Mouse (Mus musculus) monocyte, adult 5-6 weeks (primary cell): ENCODE results near the gene Lrrc39. TPM values are rescaled to one million over a fixed set of nuclear protein-coding genes. Genes with fewer than 3 reads are reported as not detected.
"Not testable (repeated sequence)": the region's sequence is repeated elsewhere in the genome, so short reads cannot be mapped to it uniquely, and the experiment has no call there.

Experiments
- ATAC-seq: fragments of 153-309, 156-312 bp; replicated peaks from 2 replicates; pipeline ENCODE4 v1.8.0; 2017; ENCODE audit warnings: mild to moderate bottlenecking; ENCODE audit not compliant: low TSS enrichment, insufficient number of reproducible peaks, severe bottlenecking, poor library complexity, low FRiP score
- total RNA-seq: library from RNA; stranded (forward); fragments of 200-1000, 200-491, 200-594 nt; gene quantifications from 3 replicates; pipeline ENCODE4 v1.2.3, GENCODE M21; 2017

The Lrrc39 gene
- total RNA-seq = 1.6 TPM in 1 of 3 replicates, not detected in the others

DNA sequence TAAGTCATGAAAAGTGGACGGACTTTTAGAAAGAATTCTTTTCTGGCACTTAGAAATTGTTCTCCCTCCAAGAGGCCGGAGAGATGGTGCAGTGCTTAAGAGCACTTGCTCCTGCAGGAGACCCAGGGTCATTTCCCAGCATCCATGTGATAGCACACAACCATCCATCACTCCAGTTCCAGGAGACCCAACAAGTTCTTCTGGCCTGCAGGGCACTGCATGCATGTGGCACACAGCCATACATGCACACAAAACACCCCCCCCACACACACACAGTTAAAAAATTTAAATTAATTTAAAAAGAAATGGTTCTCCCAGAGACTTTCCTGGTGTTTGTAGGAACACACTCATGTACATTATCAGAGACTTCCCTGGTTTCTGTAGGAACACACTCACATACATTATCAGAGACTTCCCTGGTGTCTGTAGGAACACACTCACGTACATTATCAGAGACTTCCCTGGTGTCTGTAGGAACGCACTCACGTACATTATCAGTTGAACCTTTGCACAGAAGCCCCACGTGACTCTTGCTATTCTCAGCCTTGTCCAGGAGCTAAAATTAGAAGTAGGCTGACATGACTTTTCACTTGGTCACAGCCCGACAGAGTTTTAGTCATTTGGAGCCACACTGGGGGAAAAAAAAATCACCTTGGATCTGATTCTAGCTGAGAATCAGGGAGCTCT lies at the start of gene Lrrc39:
Gene Lrrc39, plus strand, starts transcription at position 566 of the 687 bp plus-strand sequence.
- ATAC-seq = no peak

DNA sequence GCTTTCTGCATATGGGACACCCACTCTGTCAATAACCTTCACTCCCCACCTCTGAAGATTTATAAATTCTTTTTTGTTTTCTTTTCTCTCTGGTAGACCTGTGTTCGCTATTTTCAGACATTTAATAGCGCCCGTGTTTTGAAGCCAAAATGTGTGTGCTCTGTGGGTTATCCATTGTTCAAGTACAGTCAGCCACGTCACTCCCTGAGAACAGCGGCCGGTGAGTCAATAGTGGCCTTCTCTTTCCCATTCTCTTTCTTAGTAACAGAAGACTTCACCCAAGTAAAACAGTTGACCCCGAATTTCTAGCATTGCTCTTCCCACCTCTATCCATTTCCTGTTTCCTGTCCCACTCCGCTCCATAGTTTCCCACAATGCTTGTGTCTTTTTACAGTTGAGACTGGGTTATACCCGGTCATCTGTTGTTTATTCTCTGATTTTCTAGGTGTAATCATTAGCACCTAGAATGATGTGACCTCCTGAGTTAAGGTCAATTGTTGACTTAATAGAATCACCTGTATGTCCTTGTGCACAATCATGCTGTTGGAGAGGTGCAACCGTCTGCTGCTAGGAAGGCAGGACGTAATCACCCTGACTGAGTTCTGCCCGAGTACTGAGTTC lies 42.5 kb upstream of the Lrrc39 start:
- no peak for ATAC-seq

DNA sequence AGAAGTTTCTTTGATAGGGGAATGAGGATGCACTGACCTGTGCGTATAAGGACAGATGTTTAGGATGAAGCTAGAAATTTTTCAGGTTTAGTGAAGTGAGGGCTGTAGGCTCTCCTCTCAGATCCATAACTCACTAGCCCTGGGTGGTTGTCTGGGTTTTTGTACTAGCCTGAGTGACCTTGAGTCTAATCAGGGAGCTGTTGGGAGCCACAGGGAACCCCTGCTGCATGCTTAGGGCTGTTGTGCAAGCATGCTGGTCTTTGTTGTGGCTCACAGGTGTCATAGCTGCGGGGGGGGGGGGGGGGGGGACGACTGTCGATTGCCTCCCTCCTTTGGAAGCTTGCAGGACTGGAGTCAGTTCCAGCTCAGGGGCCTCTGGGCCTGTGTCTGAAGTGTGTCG lies 33.0 kb upstream of the Lrrc39 start:
- ATAC-seq = no peak

DNA sequence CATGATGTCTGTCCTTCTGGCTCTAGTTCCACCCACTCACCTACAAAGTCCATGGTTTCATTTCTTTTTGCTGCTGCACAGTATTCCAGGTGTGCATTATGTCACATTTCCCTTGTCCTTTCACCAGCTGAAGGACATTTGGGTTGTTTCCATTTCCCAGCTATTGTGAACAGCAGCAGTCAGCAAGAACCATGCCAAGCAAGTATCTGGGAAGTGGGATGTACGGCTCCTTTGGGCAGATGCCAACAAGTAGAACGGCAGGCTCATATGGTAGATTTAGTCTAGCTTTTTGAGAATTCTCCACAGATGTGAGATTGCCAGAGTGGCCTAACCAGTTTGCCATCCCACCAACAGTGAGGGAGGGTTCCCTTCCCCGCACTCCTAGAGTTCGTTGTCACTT lies 31.9 kb upstream of the Lrrc39 start:
- no peak for ATAC-seq

DNA sequence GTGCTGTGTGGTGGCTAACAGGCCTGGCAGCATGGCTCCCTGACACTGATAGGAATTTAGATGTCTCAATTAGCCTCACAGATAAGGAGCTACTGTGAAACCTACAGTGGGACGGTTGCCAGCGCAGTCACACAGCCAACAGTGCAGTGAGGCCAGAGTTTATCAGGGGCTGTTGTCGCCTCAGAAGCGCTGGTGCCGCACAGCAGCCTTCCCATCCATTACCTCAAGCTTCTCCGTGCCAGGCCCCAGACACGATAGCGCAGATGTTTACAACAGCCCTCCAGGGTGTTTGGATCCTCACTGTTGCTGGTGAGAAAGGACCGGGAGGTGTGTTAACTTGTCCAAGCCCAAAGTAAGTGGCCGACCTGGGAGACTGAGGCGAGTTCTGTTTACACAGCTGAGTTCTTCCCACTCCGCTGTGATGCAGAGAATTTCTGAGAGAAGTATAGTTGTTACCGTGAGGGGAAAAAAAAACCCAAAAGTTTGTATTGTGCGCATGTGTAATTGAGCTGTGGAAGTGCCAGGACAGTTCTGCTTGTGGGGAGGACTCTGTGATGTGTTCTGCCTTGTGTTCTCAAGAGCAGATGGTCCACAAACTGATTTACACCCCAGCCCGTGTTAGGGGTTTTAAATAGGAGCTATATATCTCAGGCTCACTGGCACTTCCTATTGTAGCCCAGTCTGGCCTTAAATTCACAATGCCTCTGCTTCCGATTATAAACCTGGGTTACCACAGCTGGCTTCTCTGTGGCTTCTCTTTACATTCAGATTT lies 26.2 kb upstream of the Lrrc39 start:
- no peak for ATAC-seq

DNA sequence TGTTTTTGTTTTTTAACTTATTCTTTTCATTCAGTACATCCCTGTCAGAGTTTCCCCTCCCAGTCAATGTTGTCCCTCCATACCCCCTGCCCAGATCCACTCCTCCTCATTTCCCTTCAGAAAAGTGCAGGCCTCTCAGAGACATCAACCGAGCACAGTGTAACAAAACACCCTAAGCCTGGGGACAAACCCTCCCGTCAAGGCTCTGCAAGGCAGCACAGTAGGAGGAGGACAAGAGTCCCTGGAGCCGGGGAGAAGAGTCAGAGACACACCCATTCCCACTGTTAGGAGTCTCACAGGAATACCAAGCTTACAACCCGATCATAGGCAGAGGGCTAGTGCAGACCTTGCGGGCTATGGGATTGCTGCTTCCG lies 25.6 kb upstream of the Lrrc39 start:
- no peak for ATAC-seq

DNA sequence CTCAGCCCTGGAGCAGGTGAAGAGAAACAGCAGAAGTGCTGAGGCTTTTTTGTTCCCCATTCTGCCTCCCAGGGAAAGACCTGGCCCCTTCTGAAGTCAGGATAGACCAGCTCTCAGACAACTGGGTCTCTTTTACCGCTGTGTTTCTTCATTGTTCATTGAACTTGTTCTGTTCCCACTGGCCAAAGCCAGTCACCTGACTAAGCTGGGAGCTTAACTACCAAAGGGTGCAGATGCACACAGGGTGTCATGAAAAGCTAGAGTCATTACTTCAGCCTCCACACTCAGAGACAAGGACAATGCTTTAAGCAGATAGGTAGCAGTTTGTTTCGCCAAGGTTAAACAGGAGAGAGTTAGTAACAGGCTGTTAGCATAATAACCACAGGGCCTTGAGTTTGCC lies 20.7 kb upstream of the Lrrc39 start:
- ATAC-seq = no peak

DNA sequence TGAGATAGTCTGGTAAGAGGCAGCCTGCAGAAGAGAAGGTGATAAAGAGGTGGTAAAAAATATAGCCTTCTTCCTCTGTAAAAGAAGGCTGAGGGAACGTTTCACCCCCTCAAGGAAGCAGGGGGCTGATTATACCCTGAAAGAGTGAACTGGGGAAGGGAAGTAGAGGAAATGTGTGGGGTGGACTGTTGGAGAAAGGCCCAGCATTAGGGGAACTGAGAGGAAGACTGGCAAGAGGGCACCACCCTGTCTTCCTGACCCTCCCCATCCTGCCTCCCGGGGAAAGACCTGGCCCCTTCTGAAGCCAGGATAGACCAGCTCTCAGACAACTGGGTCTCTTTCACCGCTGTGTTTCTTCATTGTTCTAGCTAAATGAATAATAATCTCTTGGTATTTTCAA lies 20.2 kb upstream of the Lrrc39 start:
- no peak for ATAC-seq

DNA sequence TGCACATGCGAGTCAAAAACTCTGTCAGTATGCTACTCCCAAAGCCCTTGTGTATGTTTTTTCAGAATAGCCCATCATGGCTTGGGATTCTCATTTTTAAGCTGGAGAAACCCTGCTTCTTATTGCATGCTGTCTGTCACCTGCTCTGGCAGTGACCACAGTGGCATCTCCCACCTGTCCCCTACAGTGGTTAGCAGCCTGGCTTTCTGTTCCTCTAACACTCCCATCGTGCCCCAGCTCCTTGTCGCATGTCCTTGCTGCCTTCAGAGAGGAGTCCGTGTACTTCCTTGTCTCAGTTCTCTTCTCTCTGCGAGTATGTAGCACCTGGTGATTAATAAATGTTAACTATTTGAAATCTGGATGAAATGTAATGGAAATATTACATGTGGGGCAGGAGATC lies 15.3 kb upstream of the Lrrc39 start:
- ATAC-seq = no peak

DNA sequence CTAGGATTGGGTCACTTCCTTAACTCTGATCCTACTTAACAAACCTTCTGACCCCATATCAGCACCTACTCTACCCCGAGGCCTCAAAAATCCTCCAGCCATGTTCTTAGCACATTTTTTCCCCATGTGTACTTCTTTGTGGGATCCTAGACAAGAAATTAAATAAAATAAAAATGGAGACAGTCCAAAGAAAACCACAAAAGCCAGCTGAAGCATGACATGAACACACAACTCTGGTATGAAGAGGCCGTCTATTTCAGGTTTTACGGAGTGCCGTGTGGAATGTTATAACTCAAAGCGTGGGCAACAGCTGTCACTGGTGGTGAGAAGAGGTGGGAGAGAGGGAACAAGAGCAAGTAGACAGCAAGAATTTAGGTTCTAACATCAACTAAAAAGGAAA lies 11.4 kb upstream of the Lrrc39 start:
- ATAC-seq = no peak

DNA sequence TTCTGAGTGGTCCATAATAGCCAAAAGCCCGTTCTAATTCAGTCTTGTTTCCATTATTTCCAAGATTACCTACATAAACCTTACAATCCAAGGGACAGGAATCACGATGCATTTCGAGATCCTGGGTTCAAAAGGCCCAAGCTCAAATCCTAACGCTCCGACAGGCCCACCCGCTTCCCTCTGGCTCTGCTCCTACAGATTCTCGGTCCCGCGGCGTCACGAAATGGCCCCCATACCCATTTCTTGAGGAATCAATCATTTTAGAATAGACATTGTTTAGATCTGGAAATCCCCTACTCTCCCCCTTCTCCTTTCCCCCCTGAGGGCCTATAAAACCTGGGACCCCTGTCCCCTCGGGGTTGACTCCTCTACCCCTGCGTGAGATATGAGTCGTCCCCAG lies 1.5 kb upstream of the Lrrc39 start:
- not testable (repeated sequence) for ATAC-seq

DNA sequence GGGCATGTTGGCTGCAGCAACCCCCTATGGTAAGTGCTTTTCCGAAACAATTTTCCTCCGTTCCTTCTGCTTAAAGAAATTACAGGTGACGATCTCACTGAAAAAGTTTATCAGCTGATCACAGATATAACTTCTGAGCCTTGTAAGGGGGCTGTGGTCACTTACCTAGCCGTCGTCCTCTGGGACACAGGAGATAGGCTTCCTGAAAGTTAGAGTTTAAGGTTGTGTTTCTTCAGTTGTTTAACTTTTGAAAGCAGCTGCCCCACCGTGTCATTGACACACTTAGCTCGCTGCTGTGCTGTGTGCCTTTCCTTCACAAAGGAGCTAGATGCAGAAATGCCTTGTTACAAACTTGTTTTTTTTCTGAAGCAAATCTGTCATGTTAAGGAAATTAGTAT lies 321 bp downstream of the Lrrc39 start:
- no peak for ATAC-seq

DNA sequence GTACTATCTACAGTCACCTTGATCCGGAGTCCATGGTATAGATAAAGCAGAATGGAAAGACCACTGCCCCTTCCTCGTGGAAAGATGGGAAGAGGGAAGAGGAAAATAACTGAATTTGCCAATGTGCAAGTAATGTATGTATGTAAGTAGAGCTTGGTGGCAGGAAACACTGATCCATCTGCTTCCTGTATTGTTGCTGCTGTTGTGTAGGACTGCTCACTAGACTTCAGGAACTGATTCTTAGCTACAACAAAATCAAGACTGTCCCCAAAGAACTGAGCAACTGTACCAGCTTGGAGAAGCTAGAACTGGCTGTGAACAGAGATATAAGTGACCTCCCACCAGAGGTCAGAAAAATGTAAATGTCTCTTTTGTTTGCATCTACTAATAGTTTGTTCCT lies 7.9 kb downstream of the Lrrc39 start:
- ATAC-seq = no peak

DNA sequence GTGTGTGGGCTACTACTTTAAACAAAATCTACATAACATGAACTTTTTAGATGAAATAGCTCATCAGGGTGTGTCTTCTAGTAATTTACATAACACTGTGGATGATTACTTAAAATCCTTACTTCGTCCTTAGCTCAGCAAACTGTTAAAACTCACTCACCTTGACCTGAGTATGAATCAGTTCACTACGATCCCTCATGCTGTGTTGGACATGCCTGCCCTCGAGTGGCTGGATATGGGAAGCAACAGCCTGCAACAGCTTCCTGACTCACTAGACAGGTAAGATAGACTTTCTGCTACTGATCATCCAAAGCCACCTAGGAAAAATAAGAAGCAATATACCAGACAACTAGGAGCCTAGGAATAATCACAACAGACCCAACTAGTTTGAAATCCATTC lies 14.5 kb downstream of the Lrrc39 start:
- no peak for ATAC-seq

DNA sequence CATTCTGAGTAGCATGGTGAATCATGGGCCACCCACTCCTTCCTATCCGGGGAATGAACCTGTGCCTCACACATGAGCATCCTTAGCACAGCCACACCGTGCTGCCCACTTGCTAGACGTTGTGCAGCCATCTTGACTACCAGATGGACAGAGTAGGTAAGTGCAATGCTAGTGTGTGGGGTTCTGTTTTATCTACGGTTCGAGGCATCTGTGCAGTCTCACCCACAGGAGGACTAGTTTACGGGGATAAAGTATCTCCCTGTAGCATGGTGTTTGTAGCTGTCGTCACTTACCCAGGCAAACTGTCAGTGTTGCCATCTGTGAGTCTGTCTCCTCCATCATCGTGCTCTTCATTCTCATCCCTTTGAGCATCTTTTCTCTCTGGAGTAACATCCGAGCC lies 19.4 kb downstream of the Lrrc39 start:
- ATAC-seq = no peak

DNA sequence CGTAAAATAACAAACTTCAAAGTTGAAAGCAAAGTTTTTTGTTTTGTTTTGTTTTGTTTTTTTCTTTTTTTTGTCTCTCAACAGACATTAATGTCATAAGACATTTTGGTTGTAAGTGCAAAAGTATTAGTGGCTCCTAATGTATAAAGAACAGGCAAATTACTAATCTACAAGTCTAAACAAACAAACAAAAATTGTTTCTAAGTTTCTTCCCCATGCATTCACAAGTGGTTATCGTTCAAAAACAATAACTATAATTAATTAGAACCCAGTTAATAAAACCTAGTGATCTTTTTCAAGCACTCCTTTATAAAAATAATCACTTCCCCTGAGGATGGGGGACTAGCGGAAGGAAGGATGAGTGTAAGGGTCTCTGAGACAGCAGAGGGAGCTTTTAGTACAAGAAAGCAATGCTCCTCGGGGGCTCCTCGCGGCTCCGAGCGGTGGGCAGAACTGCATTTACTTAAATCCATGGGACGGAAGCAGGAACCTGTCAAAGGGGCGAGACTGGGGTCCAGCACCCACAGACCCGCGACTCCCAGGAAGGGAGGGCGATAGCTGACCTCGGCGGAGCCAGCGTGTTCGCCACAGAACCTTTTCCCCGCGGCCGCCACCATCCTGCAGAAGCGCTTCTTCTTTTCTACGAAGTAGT lies 31.4 kb downstream of the Lrrc39 start:
- no peak for ATAC-seq

DNA sequence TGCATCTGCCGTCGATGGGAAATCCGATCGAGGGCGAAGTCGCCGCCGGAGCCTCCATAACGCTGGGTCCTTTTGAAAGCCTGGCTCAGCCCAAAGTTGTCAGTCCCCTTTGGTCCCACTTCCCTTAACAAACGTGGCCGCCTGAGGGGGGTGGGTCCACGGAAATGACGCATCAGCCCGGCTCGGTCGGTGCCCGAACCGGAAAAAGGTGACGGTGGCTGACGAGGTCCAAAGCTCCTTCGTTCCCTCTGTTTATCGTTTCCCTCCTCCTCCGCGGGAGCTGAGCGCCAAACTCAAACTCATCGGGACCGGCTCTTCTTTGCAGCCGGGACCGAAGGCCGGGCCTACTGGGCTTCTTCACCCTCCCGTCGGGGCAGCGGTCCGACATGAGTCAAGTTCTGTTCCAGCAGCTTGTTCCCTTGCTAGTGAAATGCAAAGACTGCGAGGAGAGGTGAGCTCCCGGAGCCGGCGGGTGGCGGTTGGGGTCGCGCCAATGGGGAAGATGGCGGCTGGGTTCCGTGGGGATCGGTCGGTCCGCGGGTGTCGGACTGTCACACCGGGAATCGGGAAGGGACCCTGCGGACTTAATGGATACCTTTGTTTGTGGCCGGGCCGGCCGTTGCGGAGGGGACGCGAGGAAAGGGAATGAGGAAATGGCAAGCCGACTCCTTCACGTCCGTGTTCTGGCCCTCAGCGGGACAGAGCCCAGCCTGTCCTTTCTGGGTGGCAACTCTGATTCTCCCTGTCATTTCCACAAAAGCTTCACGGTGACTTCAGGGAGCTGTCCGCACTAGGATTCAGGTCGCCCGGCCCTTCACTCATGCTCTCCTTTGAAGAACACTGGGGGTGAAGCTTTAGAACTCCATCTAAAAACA lies 32.2 kb downstream of the Lrrc39 start, which contains the start of gene Sass6:
Gene Sass6, plus strand, starts transcription at position 255 of the 875 bp plus-strand sequence.
- ATAC-seq = peak; percentile 98

DNA sequence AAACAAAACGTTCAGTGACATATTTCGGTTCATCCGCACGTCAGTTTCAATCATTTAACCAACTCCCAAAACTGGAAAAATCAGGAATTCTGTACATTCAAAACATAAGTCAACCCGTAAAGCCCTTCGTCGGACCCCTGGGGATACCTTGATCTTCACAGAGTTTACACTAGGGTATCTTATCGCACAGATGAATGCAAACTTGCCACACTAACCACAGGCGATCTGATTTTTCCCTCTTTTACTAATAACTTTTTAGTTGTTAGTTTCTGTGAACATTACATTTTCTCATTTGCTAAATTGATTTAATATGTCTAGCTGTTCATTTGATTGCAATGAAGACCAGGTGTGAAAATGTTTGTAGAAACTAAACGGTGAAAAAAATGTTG lies 32.8 kb downstream of the Lrrc39 start:
- ATAC-seq = no peak

DNA sequence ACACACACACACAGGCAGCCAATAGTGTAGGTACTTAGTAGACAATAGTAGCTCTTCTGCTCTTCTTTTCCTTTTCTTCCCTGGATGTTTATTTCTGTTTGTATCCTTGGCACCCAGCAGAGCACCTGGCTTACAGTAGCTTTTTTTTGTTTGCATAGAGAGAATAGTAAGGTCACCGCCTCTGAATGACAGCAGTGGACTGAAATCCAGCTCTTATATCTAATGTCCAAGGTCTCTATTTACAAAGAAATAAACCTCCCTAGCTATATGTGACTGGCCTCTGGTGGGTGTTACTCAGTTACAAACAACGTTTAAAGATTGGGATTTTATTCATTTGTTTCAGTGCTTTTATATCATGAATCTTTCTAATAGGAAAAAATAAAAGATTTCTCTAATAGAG lies 36.9 kb downstream of the Lrrc39 start:
- no peak for ATAC-seq
